Mouse (Mus musculus): Measurements from ENCODE around the gene Kdm4d. TPM values are rescaled to one million over a fixed set of nuclear protein-coding genes. Genes with fewer than 3 reads are reported as not detected.

Kdm4d gene
- polyA plus RNA-seq (2012; fragmentation: generic; extraction: Trizol): under 1 TPM; 0.02 to 0.54 TPM

GRCm38 (mm10) chr9:14500023-14500915, at the start of gene Kdm4d, which contains the start of gene Cwc15:
TSS of gene Kdm4d (minus strand) at chr9:14500482.
TSS of gene Cwc15 (plus strand) at chr9:14500617.

Other genes with a start within 250 kb of the Kdm4d start
- gene Sesn3, start 225.4 kb downstream of the Kdm4d start, polyA plus RNA-seq (2012; fragmentation: generic; extraction: Trizol): 10 to 100 TPM in 1 of 2 experiments, under 1 TPM in 1; 0.63 to 20.2 TPM
- 10 to 100 TPM in 1 of 2 experiments, 1 to 10 TPM in 1; 4.1 to 50.4 TPM for gene Endod1, start 119.0 kb downstream of the Kdm4d start, polyA plus RNA-seq (2012; fragmentation: generic; extraction: Trizol)
- gene Cwc15, start 135 bp upstream of the Kdm4d start, polyA plus RNA-seq (2012; fragmentation: generic; extraction: Trizol): 100 to 1,000 TPM in 1 of 2 experiments, 10 to 100 TPM in 1; 57.1 to 114 TPM
- gene Amotl1, start 144.6 kb upstream of the Kdm4d start, polyA plus RNA-seq (2012; fragmentation: generic; extraction: Trizol): 10 to 100 TPM in 1 of 2 experiments, 1 to 10 TPM in 1; 3.3 to 37.9 TPM
- under 1 TPM; 0.01 to 0.18 TPM for gene Piwil4, start 240.3 kb upstream of the Kdm4d start, polyA plus RNA-seq (2012; fragmentation: generic; extraction: Trizol)

Data from C3H10T1/2 (cell line).